Mouse (Mus musculus) MEL (cell line): ENCODE measurements around the gene Paqr5. TPM values are rescaled to one million over a fixed set of nuclear protein-coding genes. Genes with fewer than 3 reads are reported as not detected.

Experiments
- DNase-seq: peaks from one replicate; pipeline ENCODE4 v3.0.0; 2011; ENCODE audit warnings: low read depth, low spot score
- H3K27ac ChIP-seq: 2 replicates; pipeline ENCODE4 v1.5.1; 2012; ENCODE audit warnings: low read depth, mild to moderate bottlenecking, control low read depth, low read length, moderate library complexity; ENCODE audit not compliant: control insufficient read depth
- H3K27me3 ChIP-seq, 2 experiments: fragments of 150-350 bp in 1 of 2; sonication (generic) in 1 of 2; 2 replicates each; pipeline ENCODE4 v1.6.1; 2012; ENCODE audit warnings: low read length in 2 of 2, mild to moderate bottlenecking in 2 of 2, improper control_type of control experiment in 1 of 2, moderate library complexity in 1 of 2; ENCODE audit not compliant: insufficient read depth in 2 of 2, control insufficient read depth in 1 of 2
- H3K36me3 ChIP-seq, 2 experiments: 2 replicates each; pipeline ENCODE4 v1.6.1; 2012 to 2014; ENCODE audit warnings: low read length in 2 of 2, improper control_type of control experiment in 1 of 2, inconsistent platforms in 1 of 2, mild to moderate bottlenecking in 1 of 2; ENCODE audit not compliant: insufficient read depth in 2 of 2, control insufficient read depth in 1 of 2
- H3K4me1 ChIP-seq, 2 experiments: fragments of 150-350 bp in 1 of 2; sonication (generic) in 1 of 2; 2 replicates each; pipeline ENCODE4 v1.6.1; 2012; ENCODE audit warnings: low read length in 2 of 2, improper control_type of control experiment in 1 of 2, mild to moderate bottlenecking in 1 of 2; ENCODE audit not compliant: insufficient read depth in 2 of 2, control insufficient read depth in 1 of 2
- H3K4me3 ChIP-seq, 2 experiments: fragments of 150-350 bp in 1 of 2; sonication (generic) in 1 of 2; 2 replicates each; pipeline ENCODE4 v1.5.1; 2012; ENCODE audit warnings: low read depth in 2 of 2, low read length in 2 of 2, mild to moderate bottlenecking in 2 of 2, moderate library complexity in 2 of 2, control low read depth in 1 of 2, improper control_type of control experiment in 1 of 2; ENCODE audit not compliant: control insufficient read depth in 1 of 2, insufficient read depth in 1 of 2
- H3K79me2 ChIP-seq: 2 replicates; pipeline ENCODE4 v1.6.1; 2012; ENCODE audit warnings: mild to moderate bottlenecking, low read length, moderate library complexity; ENCODE audit not compliant: control insufficient read depth, poor library complexity, insufficient read depth
- H3K9ac ChIP-seq: 2 replicates; pipeline ENCODE4 v1.6.1; 2012; ENCODE audit warnings: low read depth, mild to moderate bottlenecking, control low read depth, low read length, moderate library complexity; ENCODE audit not compliant: control insufficient read depth, poor library complexity, severe bottlenecking
- H3K9me3 ChIP-seq: fragments of 150-350 bp; sonication (generic); replicated peaks from 2 replicates; pipeline ENCODE4 v1.6.1; 2012; ENCODE audit warnings: mild to moderate bottlenecking, low read length, improper control_type of control experiment, moderate library complexity; ENCODE audit not compliant: insufficient read depth
- BHLHE40 ChIP-seq: IDR thresholded peaks from 2 replicates; pipeline ENCODE4 v1.6.1; 2012; ENCODE audit warnings: low read depth, mild to moderate bottlenecking, inconsistent platforms, low read length, improper control_type of control experiment, borderline replicate concordance
- CHD1 ChIP-seq: IDR thresholded peaks from 2 replicates; pipeline ENCODE4 v1.6.1; 2012; ENCODE audit warnings: low read depth, mild to moderate bottlenecking, inconsistent platforms, low read length, improper control_type of control experiment
- CHD2 ChIP-seq: IDR thresholded peaks from 2 replicates; pipeline ENCODE4 v1.6.1; 2011; ENCODE audit warnings: low read length, improper control_type of control experiment
- CTCF ChIP-seq, 3 experiments: IDR thresholded peaks in 2 of 3; conservative IDR thresholded peaks in 1 of 3; 2 replicates each; pipeline ENCODE4 v1.5.1; 2011 to 2012; ENCODE audit warnings: low read length in 3 of 3, low read depth in 2 of 3, mild to moderate bottlenecking in 2 of 3, improper control_type of control experiment in 1 of 3, inconsistent platforms in 1 of 3, mixed read lengths in 1 of 3, moderate library complexity in 1 of 3; ENCODE audit not compliant: control insufficient read depth in 1 of 3, insufficient read depth in 1 of 3, poor library complexity in 1 of 3, severe bottlenecking in 1 of 3
- E2F4 ChIP-seq: IDR thresholded peaks from 2 replicates; pipeline ENCODE4 v1.6.1; 2011; ENCODE audit warnings: low read depth, low read length, improper control_type of control experiment, borderline replicate concordance
- EP300 ChIP-seq, 2 experiments: IDR thresholded peaks; 2 replicates each; pipeline ENCODE4 v1.6.1; 2011; ENCODE audit warnings: improper control_type of control experiment in 2 of 2, low read length in 2 of 2, low read depth in 1 of 2, mild to moderate bottlenecking in 1 of 2
- ETS1 ChIP-seq: IDR thresholded peaks from 2 replicates; pipeline ENCODE4 v1.6.1; 2012; ENCODE audit warnings: low read depth, mild to moderate bottlenecking, inconsistent platforms, low read length, improper control_type of control experiment, moderate library complexity
- GABPA ChIP-seq: IDR thresholded peaks from 2 replicates; pipeline ENCODE4 v1.6.1; 2012; ENCODE audit warnings: low read depth, mild to moderate bottlenecking, inconsistent platforms, low read length, improper control_type of control experiment, moderate library complexity
- GATA1 ChIP-seq: IDR thresholded peaks from 2 replicates; pipeline ENCODE4 v1.6.1; 2011; ENCODE audit warnings: low read depth, low read length, improper control_type of control experiment
- HCFC1 ChIP-seq: IDR thresholded peaks from 2 replicates; pipeline ENCODE4 v1.6.1; 2012; ENCODE audit warnings: low read depth, mild to moderate bottlenecking, inconsistent platforms, low read length, improper control_type of control experiment, moderate library complexity
- JUND ChIP-seq: IDR thresholded peaks from 2 replicates; pipeline ENCODE4 v1.6.1; 2011; ENCODE audit warnings: low read depth, mild to moderate bottlenecking, improper control_type of control experiment, low read length
- KAT2A ChIP-seq: conservative IDR thresholded peaks from 2 replicates; pipeline ENCODE4 v1.6.1; 2012; ENCODE audit warnings: low read depth, low read length, improper control_type of control experiment, inconsistent platforms
- MAFK ChIP-seq: IDR thresholded peaks from 2 replicates; pipeline ENCODE4 v1.6.1; 2011; ENCODE audit warnings: low read depth, mild to moderate bottlenecking, low read length, improper control_type of control experiment, borderline replicate concordance
- MAX ChIP-seq: IDR thresholded peaks from 2 replicates; pipeline ENCODE4 v1.6.1; 2011; ENCODE audit warnings: low read length, improper control_type of control experiment
- MAZ ChIP-seq: IDR thresholded peaks from 2 replicates; pipeline ENCODE4 v1.6.1; 2012; ENCODE audit warnings: low read depth, mild to moderate bottlenecking, inconsistent platforms, low read length, improper control_type of control experiment
- MEF2A ChIP-seq: IDR thresholded peaks from 2 replicates; pipeline ENCODE4 v1.6.1; 2014; ENCODE audit warnings: low read depth, mild to moderate bottlenecking, inconsistent platforms, low read length, improper control_type of control experiment; ENCODE audit not compliant: poor library complexity, insufficient replicate concordance, severe bottlenecking; ENCODE audit errors: extremely low read depth
- MXI1 ChIP-seq: IDR thresholded peaks from 2 replicates; pipeline ENCODE4 v1.6.1; 2011; ENCODE audit warnings: mild to moderate bottlenecking, low read depth, low read length, improper control_type of control experiment
- MYB ChIP-seq: IDR thresholded peaks from 2 replicates; pipeline ENCODE4 v1.6.1; 2011; ENCODE audit warnings: mild to moderate bottlenecking, low read depth, low read length, improper control_type of control experiment
- MYC ChIP-seq: IDR thresholded peaks from 2 replicates; pipeline ENCODE4 v1.6.1; 2011; ENCODE audit warnings: low read depth, mild to moderate bottlenecking, low read length, improper control_type of control experiment, moderate library complexity
- NELFE ChIP-seq: IDR thresholded peaks from 2 replicates; pipeline ENCODE4 v1.6.1; 2011; ENCODE audit warnings: low read depth, low read length, improper control_type of control experiment
- NRF1 ChIP-seq: IDR thresholded peaks from 2 replicates; pipeline ENCODE4 v1.6.1; 2014; ENCODE audit warnings: low read depth, mild to moderate bottlenecking, inconsistent platforms, low read length, improper control_type of control experiment, moderate library complexity; ENCODE audit not compliant: poor library complexity, insufficient read depth, severe bottlenecking
- POLR2A ChIP-seq, 2 experiments: IDR thresholded peaks; 2 replicates each; pipeline ENCODE4 v1.6.1; 2011 to 2012; ENCODE audit warnings: low read length in 2 of 2, mild to moderate bottlenecking in 2 of 2, control low read depth in 1 of 2, improper control_type of control experiment in 1 of 2, low read depth in 1 of 2, moderate library complexity in 1 of 2; ENCODE audit not compliant: control insufficient read depth in 1 of 2, insufficient read depth in 1 of 2, poor library complexity in 1 of 2
- POLR2AphosphoS2 ChIP-seq: IDR thresholded peaks from 2 replicates; pipeline ENCODE4 v1.6.1; 2011; ENCODE audit warnings: low read length, improper control_type of control experiment
- POLR2AphosphoS5 ChIP-seq: IDR thresholded peaks from 2 replicates; pipeline ENCODE4 v1.6.1; 2012; ENCODE audit warnings: low read depth, borderline replicate concordance, mild to moderate bottlenecking, inconsistent platforms, low read length, moderate library complexity, mixed read lengths
- RAD21 ChIP-seq: IDR thresholded peaks from 2 replicates; pipeline ENCODE4 v1.6.1; 2011; ENCODE audit warnings: mild to moderate bottlenecking, low read depth, low read length, improper control_type of control experiment
- RCOR1 ChIP-seq: IDR thresholded peaks from 2 replicates; pipeline ENCODE4 v1.6.1; 2012; ENCODE audit warnings: low read depth, mild to moderate bottlenecking, inconsistent platforms, low read length, improper control_type of control experiment
- SIN3A ChIP-seq: IDR thresholded peaks from 2 replicates; pipeline ENCODE4 v1.6.1; 2012; ENCODE audit warnings: low read length, improper control_type of control experiment, inconsistent platforms
- SMC3 ChIP-seq: IDR thresholded peaks from 2 replicates; pipeline ENCODE4 v1.6.1; 2011; ENCODE audit warnings: low read depth, low read length, improper control_type of control experiment
- TAL1 ChIP-seq: IDR thresholded peaks from 2 replicates; pipeline ENCODE4 v1.6.1; 2012; ENCODE audit warnings: mild to moderate bottlenecking, inconsistent platforms, low read length, moderate library complexity, mixed read lengths
- TBP ChIP-seq: IDR thresholded peaks from 2 replicates; pipeline ENCODE4 v1.8.0; 2011; ENCODE audit warnings: low read depth, low read length, improper control_type of control experiment
- TCF12 ChIP-seq: IDR thresholded peaks from 2 replicates; pipeline ENCODE4 v1.6.1; 2014; ENCODE audit warnings: low read depth, mild to moderate bottlenecking, inconsistent platforms, low read length, improper control_type of control experiment, moderate library complexity
- UBTF ChIP-seq: IDR thresholded peaks from 2 replicates; pipeline ENCODE4 v1.6.1; 2012; ENCODE audit warnings: low read depth, mild to moderate bottlenecking, inconsistent platforms, low read length, improper control_type of control experiment, moderate library complexity, borderline replicate concordance; ENCODE audit not compliant: insufficient read depth
- USF1 ChIP-seq: IDR thresholded peaks from 2 replicates; pipeline ENCODE4 v1.6.1; 2014; ENCODE audit warnings: low read depth, mild to moderate bottlenecking, inconsistent platforms, low read length, improper control_type of control experiment, moderate library complexity
- USF2 ChIP-seq, 2 experiments: IDR thresholded peaks; 2 replicates each; pipeline ENCODE4 v1.6.1; 2011 to 2012; ENCODE audit warnings: improper control_type of control experiment in 2 of 2, low read length in 2 of 2, borderline replicate concordance in 1 of 2, inconsistent platforms in 1 of 2, low read depth in 1 of 2, mild to moderate bottlenecking in 1 of 2; ENCODE audit not compliant: insufficient read depth in 1 of 2
- ZC3H11A ChIP-seq: IDR thresholded peaks from 2 replicates; pipeline ENCODE4 v1.6.1; 2012; ENCODE audit warnings: low read depth, mild to moderate bottlenecking, inconsistent platforms, low read length, improper control_type of control experiment
- ZKSCAN1 ChIP-seq: IDR thresholded peaks from 2 replicates; pipeline ENCODE4 v1.6.1; 2012; ENCODE audit warnings: low read depth, mild to moderate bottlenecking, inconsistent platforms, low read length, improper control_type of control experiment, moderate library complexity
- ZMIZ1 ChIP-seq: IDR thresholded peaks from 2 replicates; pipeline ENCODE4 v1.6.1; 2012; ENCODE audit warnings: low read depth, mild to moderate bottlenecking, inconsistent platforms, low read length, improper control_type of control experiment, moderate library complexity
- ZNF384 ChIP-seq: IDR thresholded peaks from 2 replicates; pipeline ENCODE4 v1.6.1; 2012; ENCODE audit warnings: low read depth, mild to moderate bottlenecking, inconsistent platforms, low read length, improper control_type of control experiment
- polyA plus RNA-seq, 2 experiments: library from polyadenylated mRNA; stranded (reverse) in 1 of 2; unstranded in 1 of 2; fragments of >175 nt in 1 of 2; fragments of >200 nt in 1 of 2; gene quantifications; 2 replicates each; pipeline versions ENCODE4 v1.2.1 to v1.2.4; 2012; ENCODE audit warnings: low replicate concordance in 2 of 2, low read depth in 1 of 2; ENCODE audit not compliant: insufficient read length in 2 of 2, insufficient read depth in 1 of 2, missing spikeins in 1 of 2
- total RNA-seq: library from RNA; depleted of rRNA; stranded (reverse); fragments of 300-350 nt; gene quantifications from 2 replicates; pipeline ENCODE4 v1.2.3, GENCODE M21; 2012

Gene Paqr5
- total and polyA plus RNA-seq, 3 experiments = 0.04 TPM; not detected in 2

DNA sequence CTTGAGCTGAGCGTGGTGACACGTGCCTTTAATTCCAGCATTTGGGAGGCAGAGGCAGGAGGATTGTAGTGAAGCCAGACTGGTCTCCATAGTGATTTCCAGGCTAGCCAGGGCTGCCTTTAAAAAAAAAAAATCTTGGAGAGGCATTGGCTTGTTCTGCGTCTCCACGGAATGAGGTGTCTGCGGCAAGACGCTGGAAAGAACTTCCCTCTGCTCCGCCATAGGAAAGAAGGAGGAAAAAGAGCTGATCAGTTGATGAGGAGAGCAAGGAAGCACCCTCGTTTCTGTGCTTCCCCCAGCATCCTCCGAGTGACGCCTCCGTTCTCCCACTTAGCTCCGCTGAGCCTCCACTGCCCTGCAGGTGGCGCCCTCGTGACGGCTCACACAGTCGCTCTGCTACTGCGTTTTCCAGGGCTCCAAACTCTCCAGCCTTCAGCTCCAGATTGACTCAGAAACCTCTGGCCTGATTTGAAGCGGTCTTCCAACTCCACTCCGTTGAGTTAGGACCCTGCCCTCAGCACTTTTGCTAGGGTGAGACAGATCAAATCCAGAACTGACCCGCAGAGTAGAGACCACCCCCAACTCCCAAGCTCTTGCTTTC is 13.5 kb upstream of the Paqr5 start:
- no peaks in the 10 kb centered on the region for H3K79me2 ChIP-seq
- H3K4me3 ChIP-seq = no peak overlapping the region
- peaks cover 0 to 9% of the 10 kb centered on the region in 2 experiments; a peak in 3 of 4 replicates for H3K27me3 ChIP-seq
- peak; percentile 75 for DNase-seq
- H3K4me1 ChIP-seq = no peaks in the 10 kb centered on the region
- no peak overlapping the region for H3K27ac ChIP-seq
- no peaks in the 10 kb centered on the region for H3K36me3 ChIP-seq
- no peak overlapping the region for H3K9ac ChIP-seq
- H3K9me3 ChIP-seq = no peaks in the 10 kb centered on the region
- TF ChIP-seq ETS1 (no peak), ZKSCAN1 (no peak), UBTF (no peak), MAZ (no peak), POLR2AphosphoS5 (no peak), ZNF384 (no peak), MEF2A (no peak), CHD1 (no peak), MXI1 (no peak), NRF1 (no peak), MAFK (no peak), HCFC1 (no peak), GATA1 (no peak), POLR2A (IDR thresholded peaks at IDR 0.05; ENCODE audit: control insufficient read depth in 1 of 2, insufficient read depth in 1 of 2, low read depth in 1 of 2, low read length in 2 of 2, poor library complexity in 1 of 2) (no peak), RAD21 (peak; percentile 92), USF1 (no peak), JUND (no peak), MYC (no peak), EP300 (IDR thresholded peaks at IDR 0.05; ENCODE audit: low read depth in 1 of 2, low read length in 2 of 2) (no peak), USF2 (IDR thresholded peaks at IDR 0.05; ENCODE audit: borderline replicate concordance in 1 of 2, insufficient read depth in 1 of 2, low read depth in 1 of 2, low read length in 2 of 2) (no peak), E2F4 (no peak), ZMIZ1 (no peak), CHD2 (no peak), CTCF (IDR thresholded peaks at IDR 0.05 in 2 of 3, conservative IDR thresholded peaks at IDR 0.05 in 1 of 3; ENCODE audit: control insufficient read depth in 1 of 3, insufficient read depth in 1 of 3, low read depth in 2 of 3, low read length in 3 of 3, poor library complexity in 1 of 3, severe bottlenecking in 1 of 3) (peak; percentile 91 to 98 (median 97)), BHLHE40 (0 out of 2 replicates have a peak, but pooled peaks have one; percentile 16), NELFE (no peak), TCF12 (no peak), SIN3A (no peak), GABPA (no peak), MAX (no peak), ZC3H11A (peak; percentile 94), MYB (no peak), SMC3 (peak; percentile 99), POLR2AphosphoS2 (no peak), TBP (no peak), TAL1 (no peak), RCOR1 (no peak), KAT2A (no peak)
